Mouse (Mus musculus): Measurements from ENCODE around the gene Gmfg. TPM values are rescaled to one million over a fixed set of nuclear protein-coding genes. Genes with fewer than 3 reads are reported as not detected.
A peak's percentile ranks its signal among the peaks of the same experiment; 100 is the strongest.

Gene Gmfg
- 1 to 10 TPM; 1.6 to 4.2 TPM for total RNA-seq (2021)
- long read RNA-seq, experiment 1, partial matches to known transcripts, result 0 of 4 reads
- long read RNA-seq, experiment 1, other reads (novel, unspliced or antisense), result 0 of 4 reads
- long read RNA-seq, experiment 2, partial matches to known transcripts, result 0 of 4 reads
- long read RNA-seq, experiment 2, other reads (novel, unspliced or antisense), result 2 of 4 reads

DNA sequence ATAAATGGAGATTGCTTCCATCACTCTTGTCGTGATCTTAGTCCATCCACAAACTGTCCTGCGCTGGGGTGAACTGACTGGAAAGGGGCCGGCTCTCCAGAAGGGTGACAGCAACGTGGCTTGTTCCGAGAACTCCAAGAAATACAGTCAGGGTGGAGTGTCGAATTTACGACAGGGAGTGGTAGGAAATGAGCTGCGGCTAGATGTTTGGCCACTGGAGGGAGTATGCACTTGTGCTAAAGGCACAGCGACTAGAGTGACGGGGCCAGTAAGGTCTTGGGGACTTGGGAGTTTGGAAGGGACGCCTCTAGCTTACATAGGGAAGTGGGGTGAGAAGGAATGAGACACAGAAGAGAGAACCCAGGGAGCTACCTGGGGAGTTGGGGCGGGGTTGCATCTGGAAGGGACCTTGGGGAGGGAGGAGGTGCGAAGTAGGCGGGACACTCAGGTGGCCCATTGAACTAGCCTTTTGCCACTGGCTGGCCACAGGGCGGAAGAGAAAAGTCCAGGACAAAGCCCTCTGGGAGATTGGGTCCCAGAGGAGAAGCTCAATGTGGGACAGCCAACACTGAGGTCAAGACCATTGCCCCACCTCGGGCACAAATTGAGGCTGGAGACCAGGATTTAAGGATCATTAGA is at the start of gene Gmfg:
Gmfg (plus strand) TSS at position 516 of the 639 bp plus-strand sequence.
- DNase-seq, result peak; percentile 70

DNA sequence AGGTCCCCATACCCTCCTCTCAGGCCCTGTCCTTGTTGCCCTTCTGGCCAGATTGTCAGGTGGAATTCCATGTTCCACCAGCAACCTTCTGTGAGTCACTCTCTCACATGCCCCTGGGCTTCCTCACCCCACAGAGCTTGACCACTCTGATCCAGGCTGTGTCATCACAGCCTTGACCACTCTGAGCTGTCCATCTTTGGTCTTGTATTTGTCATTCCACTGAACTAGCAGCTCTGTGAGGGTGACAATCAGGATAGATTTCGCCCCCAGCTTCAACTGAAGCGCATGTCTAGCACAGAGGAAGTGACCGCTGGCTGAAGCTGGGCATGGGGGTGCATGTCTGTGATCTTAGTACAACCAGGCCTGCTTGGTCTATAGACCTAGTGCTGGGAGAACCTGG is 46.9 kb upstream of the Gmfg start:
- no peak for DNase-seq

DNA sequence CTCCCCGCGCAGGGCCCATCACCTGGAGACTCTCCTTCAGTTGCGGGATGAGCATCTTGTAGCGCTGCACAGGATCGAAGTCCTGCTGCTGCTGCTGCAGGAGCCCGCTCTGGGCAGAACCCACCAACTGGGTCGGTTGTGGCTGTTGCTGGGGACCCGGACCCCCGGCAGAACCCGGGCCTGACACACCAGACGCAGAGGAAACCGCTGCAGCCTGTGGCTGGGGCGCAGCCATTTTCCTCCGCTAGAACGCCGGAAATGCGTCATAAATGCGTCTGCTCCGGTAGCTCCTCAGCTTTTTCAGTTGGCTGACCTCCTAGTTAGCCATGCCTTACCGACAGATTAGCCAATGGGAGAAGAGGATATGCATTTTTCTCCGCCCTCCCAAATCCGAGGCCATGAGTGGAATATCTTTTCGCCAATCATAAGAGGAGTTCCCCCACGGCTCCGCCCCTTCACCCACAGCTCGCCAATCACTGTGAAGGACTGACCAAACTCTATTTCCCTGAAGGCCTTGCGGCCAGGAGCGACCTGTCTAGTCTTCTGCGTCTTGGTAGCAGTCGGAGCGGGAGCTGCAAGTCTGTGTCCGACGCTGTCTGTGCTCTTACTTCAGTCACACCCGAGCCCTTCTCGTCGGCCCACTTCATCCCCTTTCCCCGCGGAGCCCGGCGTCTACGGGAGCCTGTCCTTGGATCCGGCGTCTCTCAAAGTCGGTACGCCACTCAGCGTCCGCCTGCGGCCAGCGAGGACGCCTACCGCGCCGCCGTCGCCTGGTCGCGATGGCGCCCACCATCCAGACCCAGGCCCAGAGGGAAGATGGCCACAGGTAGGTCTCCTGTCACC is 44.6 kb upstream of the Gmfg start, which contains the start of the genes Med29 and Paf1:
Med29 (minus strand) TSS at position 280 of the 843 bp plus-strand sequence.
Paf1 (plus strand) TSS at position 523 of the 843 bp plus-strand sequence.
- peak; percentile 98 for DNase-seq

DNA sequence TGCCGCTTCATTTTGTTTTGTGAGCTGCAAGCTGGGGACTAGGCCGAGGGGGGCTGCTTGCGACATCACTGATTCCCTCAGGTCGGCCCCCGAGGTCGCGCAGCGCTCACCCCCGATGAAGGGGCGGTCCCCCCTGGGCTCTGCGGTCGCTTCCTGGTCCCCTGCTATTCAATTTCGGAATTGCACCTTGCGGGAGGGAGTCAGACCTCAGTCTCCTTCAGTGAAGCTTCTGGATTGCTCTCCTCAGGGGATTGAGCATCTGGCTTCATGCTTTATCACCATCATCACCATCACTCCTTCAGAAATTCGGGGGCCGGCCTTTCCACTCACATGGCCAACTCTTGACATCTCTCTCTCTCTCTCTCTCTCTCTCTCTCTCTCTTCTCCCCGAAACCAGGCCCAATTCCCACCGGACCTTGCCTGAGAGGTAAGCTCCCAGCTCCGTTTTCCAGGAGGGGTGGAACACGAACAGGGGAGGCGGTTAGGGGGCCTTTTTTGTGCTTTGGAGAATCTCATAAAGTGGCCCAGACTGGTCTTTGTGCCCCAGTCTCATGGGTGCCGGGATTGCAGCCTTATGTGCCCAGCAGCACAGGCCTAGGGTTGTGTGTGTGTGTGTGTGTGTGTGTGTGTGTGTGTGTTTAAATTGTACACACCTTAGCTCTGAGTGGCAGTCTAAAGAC is 43.8 kb upstream of the Gmfg start:
- DNase-seq, result no peak

DNA sequence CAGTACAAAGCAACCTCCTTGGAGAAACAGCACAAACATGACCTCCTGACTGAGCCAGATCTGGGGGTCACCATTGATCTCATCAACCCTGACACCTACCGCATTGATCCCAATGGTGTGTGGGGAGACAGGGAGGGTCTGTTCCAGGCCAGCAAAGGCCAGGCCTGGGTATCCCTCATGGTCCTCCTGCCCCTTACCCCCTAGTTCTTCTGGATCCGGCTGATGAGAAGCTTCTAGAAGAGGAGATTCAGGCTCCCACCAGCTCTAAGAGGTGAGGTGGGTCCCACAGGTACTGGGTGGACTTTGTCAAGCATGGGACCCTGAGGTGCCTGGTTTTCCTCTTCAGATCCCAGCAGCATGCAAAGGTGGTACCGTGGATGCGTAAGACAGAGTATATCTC is 41.8 kb upstream of the Gmfg start:
- DNase-seq, result no peak

DNA sequence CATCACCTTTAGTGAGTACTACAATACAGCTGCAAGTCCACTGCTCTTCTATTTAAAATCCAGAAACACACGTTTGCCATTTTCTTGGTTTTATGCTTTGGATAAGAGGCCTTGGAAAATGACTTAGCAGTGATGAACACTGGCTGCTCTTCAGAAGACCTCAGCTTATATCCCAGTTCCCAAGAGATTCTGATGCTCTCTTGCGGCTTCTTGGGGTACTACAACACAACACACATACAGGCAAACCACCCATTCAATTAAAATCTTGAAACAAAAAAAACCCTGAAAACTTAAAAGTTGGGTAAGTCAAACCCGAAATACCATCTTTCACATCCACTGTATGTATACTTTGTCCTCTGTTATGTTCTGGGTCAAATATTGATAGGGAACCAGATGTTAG is 39.2 kb upstream of the Gmfg start:
- DNase-seq, result no peak

DNA sequence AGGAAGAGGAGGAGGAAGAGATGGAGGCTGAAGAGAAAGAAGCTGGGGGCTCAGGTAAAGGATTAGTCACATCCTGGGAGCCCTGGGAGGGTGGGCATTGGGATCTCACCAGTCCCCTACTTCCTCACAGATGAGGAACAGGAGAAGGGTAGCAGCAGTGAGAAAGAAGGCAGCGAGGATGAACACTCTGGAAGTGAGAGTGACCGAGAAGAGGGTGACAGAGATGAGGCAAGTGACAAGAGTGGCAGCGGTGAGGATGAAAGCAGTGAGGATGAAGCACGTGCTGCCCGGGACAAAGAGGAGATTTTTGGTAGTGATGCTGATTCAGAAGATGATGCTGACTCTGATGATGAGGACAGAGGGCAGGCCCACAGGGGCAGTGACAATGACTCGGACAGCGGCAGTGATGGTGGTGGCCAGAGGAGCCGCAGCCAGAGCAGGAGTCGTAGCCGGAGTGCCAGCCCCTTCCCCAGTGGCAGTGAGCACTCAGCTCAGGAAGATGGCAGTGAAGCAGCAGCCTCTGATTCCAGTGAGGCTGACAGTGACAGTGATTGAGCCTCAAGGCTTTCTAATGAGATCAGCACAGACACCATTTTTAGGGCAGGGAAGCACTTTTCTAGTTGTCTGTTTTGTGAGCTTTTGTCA is 38.4 kb upstream of the Gmfg start:
- DNase-seq, result no peak

DNA sequence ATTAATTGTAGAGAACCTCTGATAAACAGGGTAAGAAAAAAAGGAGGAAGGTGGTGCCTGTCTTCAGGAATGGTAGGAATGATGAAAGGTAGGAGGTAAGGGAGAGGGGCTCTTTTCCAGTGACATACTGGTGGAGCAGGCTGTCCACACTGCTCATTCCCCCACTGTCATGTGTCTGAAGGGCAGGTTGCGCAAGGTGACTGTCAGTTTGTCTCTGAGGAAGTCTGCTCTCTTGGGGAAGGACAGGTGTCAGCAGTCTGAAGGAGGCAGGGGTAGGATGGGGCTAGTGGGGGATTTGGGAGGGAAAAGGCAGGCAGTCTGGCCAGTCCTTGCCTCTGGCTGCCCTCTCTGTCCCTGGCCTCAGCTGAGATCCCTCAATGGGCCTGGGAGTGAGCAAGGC is 36.2 kb upstream of the Gmfg start:
- no peak for DNase-seq

DNA sequence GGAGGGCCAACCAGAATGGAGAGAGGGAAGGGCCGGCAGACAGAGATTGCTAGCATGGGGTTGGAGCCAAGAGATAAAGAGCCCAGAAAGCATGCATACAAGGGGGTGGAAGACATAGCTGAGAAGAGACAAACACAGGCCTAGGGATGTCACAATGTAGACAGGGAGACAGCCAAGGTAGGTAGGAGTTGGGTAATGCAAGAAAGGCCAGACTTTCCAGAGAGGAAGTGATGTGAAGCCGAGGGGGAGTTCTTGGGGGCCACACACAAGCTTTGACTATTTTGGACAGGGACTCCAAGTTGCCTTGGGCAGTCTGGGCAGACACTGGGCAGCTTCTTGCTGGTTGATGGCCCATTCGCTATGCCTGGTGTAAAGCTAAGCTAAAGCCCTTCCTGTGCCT is 35.3 kb upstream of the Gmfg start:
- DNase-seq, result no peak

DNA sequence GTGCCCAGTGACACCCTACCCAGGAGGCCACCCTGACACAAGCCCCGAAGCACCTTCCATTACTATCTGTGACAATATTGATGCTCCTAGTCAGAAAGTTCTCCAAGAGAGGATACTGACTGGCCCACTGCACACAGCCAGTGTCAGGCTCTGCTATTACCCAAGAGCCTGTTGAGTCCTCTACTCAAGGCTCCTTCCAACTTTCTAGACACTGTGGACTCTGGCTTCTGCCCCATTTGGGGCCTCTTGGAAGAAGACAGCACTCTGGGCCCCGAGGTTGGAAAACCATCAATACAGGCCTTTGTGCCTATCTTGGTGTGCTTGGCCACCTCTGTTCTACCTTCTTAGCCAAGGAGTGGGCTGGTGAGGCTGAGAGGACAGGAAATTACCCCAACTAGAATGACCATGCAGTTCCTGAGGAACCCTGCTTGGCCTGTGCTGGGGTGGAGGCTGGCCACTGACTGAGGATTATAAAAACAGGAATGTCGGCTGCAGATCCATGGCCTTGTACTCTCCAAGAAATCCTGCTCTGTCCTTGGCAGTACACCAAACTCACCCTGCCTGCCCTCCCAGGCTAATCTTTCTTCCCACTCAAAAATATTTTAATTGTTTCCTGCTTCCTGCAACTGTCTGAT is 26.3 kb upstream of the Gmfg start:
- DNase-seq, result peak; percentile 85

DNA sequence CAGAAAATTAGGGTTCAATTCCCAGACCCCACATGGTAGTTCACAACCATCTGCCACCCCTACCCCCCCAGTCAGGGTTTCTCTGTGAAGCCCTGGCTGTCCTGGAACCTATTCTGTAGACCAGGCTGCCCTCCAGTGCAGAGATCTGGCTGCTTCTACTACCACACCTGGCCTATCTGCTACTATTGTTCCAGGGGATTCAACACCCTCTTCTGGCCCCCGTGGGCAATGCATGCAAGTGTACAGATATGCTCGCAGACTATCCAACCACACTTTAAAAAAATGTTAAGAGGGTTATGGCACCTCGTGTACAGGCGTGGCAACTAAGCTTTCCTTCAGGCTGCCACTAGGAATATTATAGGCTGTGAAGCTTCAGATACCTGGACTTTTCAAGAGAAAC is 24.4 kb upstream of the Gmfg start:
- no peak for DNase-seq

DNA sequence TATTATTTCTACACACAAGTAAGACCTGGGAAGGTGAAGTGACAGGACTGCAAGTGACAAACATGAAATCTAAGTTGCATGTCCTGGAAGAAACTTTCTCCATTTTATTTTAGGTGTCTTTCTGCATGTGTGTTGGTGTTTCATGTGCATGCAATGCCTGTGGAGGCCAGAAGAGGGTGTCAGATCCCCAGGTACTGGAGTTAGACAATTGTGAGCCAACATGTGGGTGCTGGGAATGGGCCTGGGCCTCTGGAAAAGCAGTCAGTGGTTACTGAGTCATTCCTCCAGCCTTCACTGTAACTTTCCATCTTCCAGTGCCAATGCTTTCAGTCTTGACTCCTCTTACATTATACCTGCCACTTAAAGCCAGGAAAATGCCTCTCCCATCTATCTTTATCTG is 19.9 kb upstream of the Gmfg start:
- DNase-seq, result no peak

DNA sequence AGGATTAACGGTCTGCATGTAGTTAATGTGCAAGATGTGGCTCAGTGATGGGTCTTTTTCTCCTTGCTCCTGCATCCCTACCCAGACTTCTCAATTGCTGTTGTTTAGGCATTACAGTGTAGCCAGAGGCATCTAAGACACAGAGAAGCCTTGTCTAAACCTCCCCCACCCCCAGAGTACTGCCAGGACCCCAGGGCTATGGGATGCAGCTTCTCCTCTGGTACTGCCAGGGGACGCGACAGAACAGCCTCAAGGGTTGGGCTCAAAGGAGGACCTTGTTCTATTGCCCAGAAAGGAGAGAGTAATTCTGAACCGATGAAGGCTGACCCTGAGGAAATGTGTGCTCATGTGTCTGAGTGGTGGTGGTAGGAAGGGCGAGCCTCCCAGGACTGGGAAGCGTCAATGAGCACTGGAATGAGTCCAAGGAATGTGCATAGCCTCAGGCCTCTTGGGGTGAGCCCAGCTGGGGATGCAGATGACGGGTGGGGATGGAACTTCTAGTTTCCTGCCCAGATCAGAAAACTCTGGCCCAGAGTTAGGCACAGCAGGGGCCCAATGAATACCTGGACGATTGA is 19.1 kb upstream of the Gmfg start:
- peak; percentile 84 for DNase-seq

DNA sequence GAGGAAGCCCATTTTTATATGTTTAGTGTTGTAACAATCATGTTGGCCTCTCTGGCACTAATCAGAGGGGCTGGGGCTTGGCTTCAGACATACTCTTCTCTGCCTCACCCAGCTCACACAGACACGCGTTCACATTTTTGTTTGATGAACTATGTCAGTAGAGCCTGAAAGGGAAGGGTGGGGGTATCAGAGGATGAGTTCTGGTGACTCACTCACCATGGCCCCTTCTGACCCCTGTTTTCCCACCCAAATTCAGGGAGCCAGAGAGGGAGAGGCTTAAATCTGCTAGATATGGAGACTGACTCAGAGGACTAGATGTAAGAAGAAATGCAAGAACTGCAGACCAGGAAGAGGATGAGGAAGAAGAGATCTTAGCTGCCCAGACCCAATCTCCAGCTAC is 17.8 kb upstream of the Gmfg start:
- no peak for DNase-seq

DNA sequence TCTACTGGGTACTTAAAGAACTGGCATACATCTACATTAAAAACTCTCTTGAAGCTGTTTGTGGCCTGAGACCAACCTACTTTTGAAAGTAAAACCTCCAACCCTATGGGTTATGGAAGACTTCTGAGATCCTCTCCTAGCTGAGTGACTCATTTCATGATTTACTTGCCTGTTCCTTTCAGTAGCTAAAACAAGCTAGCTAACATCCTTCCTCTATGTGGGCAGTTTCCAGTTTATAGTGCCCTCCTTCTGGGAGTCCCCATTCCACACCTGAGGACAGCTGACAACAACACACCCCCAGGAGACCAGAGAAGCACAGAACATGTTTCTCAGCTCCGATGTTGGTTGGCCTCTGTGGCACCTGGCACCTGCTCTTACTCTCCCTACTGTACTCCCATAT is 14.2 kb upstream of the Gmfg start:
- DNase-seq, result no peak

DNA sequence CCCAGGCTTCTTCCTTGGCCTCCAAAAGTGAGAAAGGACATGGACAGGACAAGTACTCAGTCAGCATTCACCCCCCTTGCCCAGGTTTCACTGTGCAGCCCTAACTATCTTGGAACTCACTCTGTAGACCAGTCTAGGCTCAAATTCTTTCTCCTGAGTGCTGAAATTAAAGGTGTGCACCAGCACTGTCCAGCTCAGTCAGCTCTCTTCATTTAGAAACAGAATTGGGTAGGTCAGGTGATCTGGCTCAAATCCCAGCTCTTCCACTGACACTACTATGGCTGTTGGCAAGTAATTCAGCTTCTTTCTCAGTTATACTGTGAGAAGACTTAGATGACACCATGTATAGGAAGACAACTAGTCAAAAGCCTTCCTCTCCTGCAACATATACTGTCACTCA is 9.5 kb upstream of the Gmfg start:
- DNase-seq, result no peak

DNA sequence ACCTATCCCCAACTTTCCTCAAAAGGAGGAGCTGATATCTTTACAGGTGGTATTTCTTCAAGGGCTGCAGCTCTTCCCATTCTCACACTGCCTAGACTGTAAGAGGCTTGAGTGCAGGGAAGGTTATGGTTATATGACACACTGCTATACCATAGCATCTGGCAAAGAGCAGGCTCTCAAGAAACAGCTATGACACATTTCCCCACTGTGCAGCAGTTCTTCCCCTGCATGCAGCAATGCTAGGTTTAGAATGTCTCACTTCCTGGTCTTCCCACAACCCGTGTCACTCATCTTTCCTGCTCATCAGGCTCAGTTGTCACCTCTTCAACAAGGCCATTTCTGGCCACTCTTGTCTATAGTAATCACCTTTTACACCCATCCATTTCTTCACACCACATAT is 6.7 kb upstream of the Gmfg start:
- no peak for DNase-seq

DNA sequence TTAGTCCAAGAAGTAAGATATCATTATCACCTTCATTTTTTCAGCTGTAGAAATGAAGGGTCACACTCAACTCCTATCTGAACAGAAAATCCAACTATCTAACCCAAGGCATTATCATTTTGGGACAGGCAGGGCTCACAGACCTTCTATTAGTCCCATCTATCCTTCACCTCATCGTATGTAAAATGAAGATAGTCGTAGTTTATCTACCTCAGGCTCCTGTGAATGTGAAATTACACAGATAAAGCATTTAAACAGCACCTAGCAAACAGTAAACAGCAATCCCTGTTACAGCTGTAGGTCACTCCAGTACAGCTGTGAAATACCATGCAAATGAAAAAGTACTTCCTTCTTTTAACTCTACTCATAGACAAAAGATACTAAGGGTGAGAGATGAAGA is 5.0 kb upstream of the Gmfg start:
- DNase-seq, result no peak

DNA sequence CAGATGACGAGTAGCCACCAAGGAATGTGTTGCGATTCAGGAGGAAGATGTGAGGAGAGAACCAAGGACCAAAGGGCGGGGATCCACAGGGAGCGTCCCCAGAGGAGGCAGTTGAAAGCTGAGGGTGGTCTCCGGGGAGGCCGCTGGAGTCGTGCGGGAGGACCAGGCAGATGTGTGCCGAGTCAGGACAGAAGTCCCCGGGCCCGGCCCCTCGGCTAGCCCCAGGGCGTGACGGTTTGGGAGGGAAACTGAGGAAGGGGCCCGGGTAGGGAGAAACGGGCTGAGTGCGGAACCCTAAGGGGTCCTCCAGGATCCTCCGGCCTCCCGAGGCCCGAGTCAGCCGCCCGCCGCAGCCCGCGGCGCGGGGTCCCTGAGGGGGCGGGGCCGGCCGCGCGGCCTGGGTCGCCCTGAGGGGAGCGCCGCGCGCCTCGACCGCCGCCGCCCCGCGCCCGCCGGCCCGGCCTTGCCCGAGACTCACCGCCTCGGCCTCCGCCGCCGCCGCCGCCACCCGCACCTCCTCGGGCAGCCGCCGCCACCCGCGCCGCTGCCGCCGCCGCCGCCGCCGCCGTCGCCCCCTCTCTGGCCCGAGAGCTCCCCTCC is 1.5 kb upstream of the Gmfg start:
- DNase-seq, result peak; percentile 42

DNA sequence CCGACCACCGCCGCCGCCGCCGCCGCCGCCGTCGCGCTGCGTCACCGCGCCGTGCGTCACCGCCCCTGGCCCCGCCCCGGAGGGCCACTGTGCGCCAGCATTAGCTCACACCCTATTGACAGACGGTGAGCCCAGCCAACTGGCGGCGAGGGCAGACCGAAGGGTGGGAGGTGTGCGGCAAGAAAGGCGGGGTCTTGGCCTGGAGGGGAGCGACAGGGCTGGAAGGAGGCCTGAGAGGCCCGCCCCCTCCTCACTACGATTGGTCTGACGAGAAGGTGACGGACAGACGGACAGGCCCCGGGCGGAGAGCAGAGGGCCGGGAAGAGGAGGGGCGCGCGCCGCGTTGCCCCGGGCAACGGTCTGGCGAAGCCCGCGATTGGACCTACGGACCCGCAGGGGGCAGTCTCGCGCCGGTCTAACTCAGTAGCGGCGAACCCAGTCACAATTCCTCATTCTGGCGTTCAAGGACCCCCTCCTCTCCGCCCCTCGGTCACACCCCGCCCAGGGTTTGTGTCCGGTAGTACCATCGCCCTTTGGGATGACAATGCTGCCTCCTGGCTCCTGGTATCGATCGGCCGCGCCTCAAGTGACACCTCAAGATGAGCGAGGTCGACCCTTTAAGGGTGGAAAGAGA is 859 bp upstream of the Gmfg start:
- peak; percentile 100 for DNase-seq

Data from gastrocnemius, postnatal 25 days (tissue).